Mouse (Mus musculus) inflammation-experienced regulatory T-cells (primary cell): ENCODE results near the gene Tas2r130. TPM values are rescaled to one million over a fixed set of nuclear protein-coding genes. Genes with fewer than 3 reads are reported as not detected.

ENCODE experiments used
- polyA plus RNA-seq, 2 experiments: library from polyadenylated mRNA; unstranded; fragments of 100-300 nt; shearing (Covaris generic); gene quantifications; one replicate each; pipeline ENCODE4 v1.2.1; 2017

Tas2r130 gene
- polyA plus RNA-seq, result not detected

DNA sequence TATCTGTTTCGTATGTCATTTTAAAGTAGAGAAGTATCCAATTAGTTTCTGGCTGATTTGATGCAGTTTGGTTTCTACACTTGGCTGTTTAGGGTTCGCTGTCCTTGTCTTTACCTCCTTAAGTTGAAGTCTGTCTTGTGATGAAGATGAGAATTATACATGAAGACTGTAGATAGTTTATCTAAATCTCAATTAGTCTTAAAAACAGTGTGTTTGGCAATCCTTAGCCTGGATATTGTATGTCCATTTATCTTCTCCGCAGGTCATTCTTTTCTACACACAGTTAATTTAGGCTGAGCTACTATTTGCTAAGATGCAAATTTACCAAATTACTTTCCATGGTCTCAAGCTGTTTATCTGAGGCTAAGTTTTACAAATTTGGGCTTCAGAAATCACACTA, at the start of gene Tas2r130:
TSS of gene Tas2r130 (minus strand) at position 101 of the 400 bp plus-strand sequence.

DNA sequence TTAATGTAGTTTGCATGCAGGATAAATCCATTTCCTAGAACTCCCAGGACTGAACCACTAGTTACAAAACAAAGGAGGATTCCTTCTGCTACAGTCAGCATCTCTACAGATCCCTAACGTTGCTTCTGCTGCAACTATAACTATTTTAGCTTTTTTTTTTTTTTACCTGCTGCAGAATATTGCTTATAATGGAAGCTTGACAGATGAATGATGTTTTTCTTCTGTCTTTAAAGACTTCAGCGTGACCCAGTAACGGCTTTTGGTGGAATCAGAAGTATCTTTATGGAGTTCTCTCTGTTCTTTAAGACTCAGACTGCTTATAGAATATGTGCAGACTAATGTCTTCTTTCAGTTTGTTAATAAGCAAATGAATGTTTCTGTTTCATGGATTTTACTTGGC, 48.1 kb upstream of the Tas2r130 start, which contains the start of gene Tas2r106:
TSS of gene Tas2r106 (minus strand) at position 101 of the 400 bp plus-strand sequence.

DNA sequence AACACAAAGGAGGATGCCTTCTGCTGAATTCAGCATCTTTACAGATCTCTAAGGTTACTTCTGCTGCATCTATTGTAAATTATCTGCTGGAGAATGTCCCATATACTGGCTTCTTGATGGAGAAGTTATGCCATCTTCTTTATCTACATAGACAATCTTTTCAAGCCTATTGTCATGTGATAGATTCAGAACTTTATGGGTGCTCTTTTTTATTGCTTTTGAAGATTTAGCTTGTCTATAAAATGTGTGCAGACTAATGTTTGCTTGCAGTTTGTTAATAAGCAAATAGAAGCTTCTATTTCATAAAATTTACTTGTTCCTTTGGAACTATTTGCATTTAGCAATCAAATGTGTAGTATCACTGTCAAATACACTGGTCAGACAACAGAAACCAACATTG, 29.3 kb upstream of the Tas2r130 start, which contains the start of gene Tas2r107:
TSS of gene Tas2r107 (minus strand) at position 101 of the 400 bp plus-strand sequence.

Other genes starting within 250 kb of the Tas2r130 start
- 100 to 1,000 TPM in 1 of 2 experiments, 10 to 100 TPM in 1; 83.4 to 149 TPM for gene Ybx3, start 242.4 kb downstream of the Tas2r130 start, polyA plus RNA-seq
- 1 to 10 TPM in 1 of 2 experiments, under 1 TPM in 1; 0.80 to 2.4 TPM for gene 5430401F13Rik, start 144.5 kb downstream of the Tas2r130 start, polyA plus RNA-seq
- 1 to 10 TPM in 1 of 2 experiments, under 1 TPM in 1; 0.47 to 1.2 TPM for gene Gm6619, start 144.5 kb downstream of the Tas2r130 start, polyA plus RNA-seq
- gene Tas2r107, start 29.2 kb upstream of the Tas2r130 start, polyA plus RNA-seq, result not detected
- gene Tas2r106, start 48.0 kb upstream of the Tas2r130 start, polyA plus RNA-seq, result under 1 TPM; 0.23 to 0.72 TPM
- not detected for gene Tas2r104, start 54.8 kb upstream of the Tas2r130 start, polyA plus RNA-seq
- gene Tas2r105, start 56.6 kb upstream of the Tas2r130 start, polyA plus RNA-seq, result not detected
- gene Tas2r114, start 59.2 kb upstream of the Tas2r130 start, polyA plus RNA-seq, result not detected